Mouse (Mus musculus) embryonic facial prominence, embryonic 14.5 days (tissue): ENCODE measurements at regions not wholly inside any gene's neighbourhood (a gene's known extent, or its start where the extent isn't known, plus 50 kb on each side); places are given as distances from the start of the nearest gene placed in this dataset.

ENCODE experiments used
- ATAC-seq: fragments of 200-750 bp; cut with Nextera tagmentation; 2 replicates; pipeline ENCODE4 v1.8.0; 2017; ENCODE audit warnings: low read depth, moderate number of reproducible peaks, moderate TSS enrichment
- DNase-seq: peaks from one replicate; pipeline ENCODE4 v3.0.0-alpha.2; 2015; ENCODE audit warnings: low spot score
- H3K27ac ChIP-seq: fragments of 300-500 bp; sonication (generic); replicated peaks from 2 replicates; pipeline ENCODE4 v1.5.1; 2014; ENCODE audit warnings: low read depth, mild to moderate bottlenecking, low read length, moderate library complexity
- H3K27me3 ChIP-seq: fragments of 300-500 bp; sonication (generic); replicated peaks from 2 replicates; pipeline ENCODE4 v1.6.1; 2014; ENCODE audit warnings: low read length; ENCODE audit not compliant: control insufficient read depth, insufficient read depth
- H3K36me3 ChIP-seq: fragments of 300-500 bp; sonication (generic); 2 replicates; pipeline ENCODE4 v1.6.1; 2014; ENCODE audit warnings: low read length, mixed read lengths; ENCODE audit not compliant: control insufficient read depth, insufficient read depth
- H3K4me1 ChIP-seq: fragments of 300-500 bp; sonication (generic); 2 replicates; pipeline ENCODE4 v1.6.1; 2014; ENCODE audit warnings: antibody characterized with exemption, low read length; ENCODE audit not compliant: control insufficient read depth, insufficient read depth
- H3K4me2 ChIP-seq: fragments of 300-500 bp; sonication (generic); 2 replicates; pipeline ENCODE4 v1.6.1; 2014; ENCODE audit warnings: low read depth, mild to moderate bottlenecking, low read length, moderate library complexity, mixed read lengths
- H3K4me3 ChIP-seq: fragments of 300-500 bp; sonication (generic); 2 replicates; pipeline ENCODE4 v1.5.1; 2014; ENCODE audit warnings: low read depth, mild to moderate bottlenecking, low read length
- H3K9ac ChIP-seq: fragments of 300-500 bp; sonication (generic); 2 replicates; pipeline ENCODE4 v1.6.1; 2014; ENCODE audit warnings: low read depth, mild to moderate bottlenecking, low read length, moderate library complexity, mixed read lengths
- H3K9me3 ChIP-seq: fragments of 300-500 bp; sonication (generic); 2 replicates; pipeline ENCODE4 v1.6.1; 2016; ENCODE audit warnings: low read length; ENCODE audit not compliant: control insufficient read depth
- WGBS: fragments of 180-500 bp; shearing (Covaris S2); extraction: QIAGEN DNeasy Blood & Tissue Kit; methylation state at CpG from one replicate; pipeline ENCODE4 v1.1.7; 2014; 5-methylcytosine and 5-hydroxymethylcytosine counted together

- Histone ChIP-seq H3K9ac (no peak overlapping the region), H3K4me3 (no peak overlapping the region), H3K4me2 (no peak overlapping the region), H3K9me3 (no peaks in the 10 kb centered on the region), H3K27ac (no peak overlapping the region), H3K4me1 (no peaks in the 10 kb centered on the region), H3K27me3 (no peaks in the 10 kb centered on the region), H3K36me3 (no peaks in the 10 kb centered on the region)
- DNase-seq (no peak), ATAC-seq (no peak)
- 88% methylated on average over 4 of the region's 4 CpGs for WGBS
These were observed 190.6 kb upstream of the Sfrp2 start for GRCm38 (mm10) chr3:83575526-83575925.

GRCm38 (mm10) chr3:83576155-83576554, 190.0 kb upstream of the Sfrp2 start:
- Histone ChIP-seq H3K4me2 (no peak overlapping the region), H3K9ac (no peak overlapping the region), H3K9me3 (no peaks in the 10 kb centered on the region), H3K4me3 (no peak overlapping the region), H3K4me1 (no peaks in the 10 kb centered on the region), H3K27me3 (no peaks in the 10 kb centered on the region), H3K27ac (no peak overlapping the region), H3K36me3 (no peaks in the 10 kb centered on the region)
- no peak for DNase-seq
- no peak for ATAC-seq
- 87% methylated on average over 2 of the region's 2 CpGs for WGBS

GRCm38 (mm10) chr3:83580766-83581165, 185.4 kb upstream of the Sfrp2 start:
- no peaks in the 10 kb centered on the region for H3K36me3 ChIP-seq
- peak; percentile 38 for DNase-seq
- no peaks in the 10 kb centered on the region for H3K27me3 ChIP-seq
- no peak overlapping the region for H3K9ac ChIP-seq
- H3K9me3 ChIP-seq = no peaks in the 10 kb centered on the region
- 0 out of 2 replicates have a peak overlapping the region, but pooled peaks have one; percentile 15 for H3K27ac ChIP-seq
- WGBS = 39% methylated on average over 4 of the region's 4 CpGs
- H3K4me1 ChIP-seq = no peaks in the 10 kb centered on the region
- ATAC-seq = no peak
- H3K4me2 ChIP-seq = no peak overlapping the region
- no peak overlapping the region for H3K4me3 ChIP-seq

GRCm38 (mm10) chr3:83582256-83582655, 183.9 kb upstream of the Sfrp2 start:
- 82% methylated on average over 2 of the region's 2 CpGs for WGBS
- Histone ChIP-seq H3K9ac (no peak overlapping the region), H3K4me3 (no peak overlapping the region), H3K27ac (no peak overlapping the region), H3K4me1 (no peaks in the 10 kb centered on the region), H3K4me2 (no peak overlapping the region), H3K27me3 (no peaks in the 10 kb centered on the region), H3K9me3 (no peaks in the 10 kb centered on the region), H3K36me3 (no peaks in the 10 kb centered on the region)
- ATAC-seq = no peak
- DNase-seq = no peak

GRCm38 (mm10) chr3:83583071-83583672, 182.9 kb upstream of the Sfrp2 start:
- 62% methylated on average over 8 of the region's 8 CpGs for WGBS

GRCm38 (mm10) chr3:83586086-83586485, 180.0 kb upstream of the Sfrp2 start:
- H3K4me1 ChIP-seq = 0 out of 2 replicates have a peak, but pooled peaks cover 4% of the 10 kb centered on the region
- H3K9me3 ChIP-seq = no peaks in the 10 kb centered on the region

More at GRCm38 (mm10) chr3:83583071-83583672, 182.9 kb upstream of the Sfrp2 start:
- no peak overlapping the region for H3K4me2 ChIP-seq
- no peaks in the 10 kb centered on the region for H3K4me1 ChIP-seq
- no peak overlapping the region for H3K4me3 ChIP-seq
- H3K9ac ChIP-seq = no peak overlapping the region
- H3K27me3 ChIP-seq = no peaks in the 10 kb centered on the region
- no peak overlapping the region for H3K27ac ChIP-seq
- H3K36me3 ChIP-seq = no peaks in the 10 kb centered on the region
- ATAC-seq (peak; percentile 67; the same call in 1 of the 2 replicates), DNase-seq (peak; percentile 46)
- no peaks in the 10 kb centered on the region for H3K9me3 ChIP-seq

GRCm38 (mm10) chr3:83586551-83586950, 179.6 kb upstream of the Sfrp2 start:
- DNase-seq (no peak), ATAC-seq (no peak)
- WGBS = 69% methylated on average over 4 of the region's 4 CpGs

More at GRCm38 (mm10) chr3:83586086-83586485, 180.0 kb upstream of the Sfrp2 start:
- Histone ChIP-seq H3K4me3 (no peak overlapping the region), H3K27me3 (no peaks in the 10 kb centered on the region), H3K9ac (no peak overlapping the region), H3K27ac (no peak overlapping the region), H3K4me2 (no peak overlapping the region), H3K36me3 (no peaks in the 10 kb centered on the region)
- 80% methylated on average over 5 of the region's 5 CpGs for WGBS
- no peak for ATAC-seq
- no peak for DNase-seq

GRCm38 (mm10) chr3:83589127-83589526, 177.0 kb upstream of the Sfrp2 start:
- no peak for DNase-seq
- 41% methylated on average over 8 of the region's 8 CpGs for WGBS
- no peaks in the 10 kb centered on the region for H3K36me3 ChIP-seq
- H3K4me2 ChIP-seq = no peak overlapping the region
- H3K4me1 ChIP-seq = 0 out of 2 replicates have a peak, but pooled peaks cover 4% of the 10 kb centered on the region
- H3K9ac ChIP-seq = no peak overlapping the region
- H3K4me3 ChIP-seq = no peak overlapping the region
- H3K27ac ChIP-seq = no peak overlapping the region; the same call in 1 of the 2 replicates
- no peak for ATAC-seq
- no peaks in the 10 kb centered on the region for H3K27me3 ChIP-seq
- H3K9me3 ChIP-seq = peaks cover 6% of the 10 kb centered on the region; the same call in 1 of the 2 replicates

More at GRCm38 (mm10) chr3:83586551-83586950, 179.6 kb upstream of the Sfrp2 start:
- Histone ChIP-seq H3K4me3 (no peak overlapping the region), H3K27ac (no peak overlapping the region), H3K27me3 (no peaks in the 10 kb centered on the region), H3K9me3 (peaks cover 3% of the 10 kb centered on the region; the same call in 1 of the 2 replicates), H3K4me2 (no peak overlapping the region), H3K4me1 (0 out of 2 replicates have a peak, but pooled peaks cover 4% of the 10 kb centered on the region), H3K9ac (no peak overlapping the region), H3K36me3 (no peaks in the 10 kb centered on the region)

- DNase-seq (no peak), ATAC-seq (no peak)
- no peak overlapping the region for H3K4me2 ChIP-seq
- H3K4me1 ChIP-seq = 0 out of 2 replicates have a peak, but pooled peaks cover 4% of the 10 kb centered on the region
- H3K4me3 ChIP-seq = no peak overlapping the region
- no peak overlapping the region for H3K9ac ChIP-seq
- no peaks in the 10 kb centered on the region for H3K36me3 ChIP-seq
- H3K9me3 ChIP-seq = peaks cover 6% of the 10 kb centered on the region; the same call in 1 of the 2 replicates
- no peaks in the 10 kb centered on the region for H3K27me3 ChIP-seq
- H3K27ac ChIP-seq = no peak overlapping the region
- WGBS = 93% methylated on average over 7 of the region's 7 CpGs
These were observed 174.9 kb upstream of the Sfrp2 start for GRCm38 (mm10) chr3:83591206-83591605.
